Mouse (Mus musculus): Measurements from ENCODE around the gene Sh3gl1. TPM values are rescaled to one million over a fixed set of nuclear protein-coding genes. Genes with fewer than 3 reads are reported as not detected.

The Sh3gl1 gene
- total RNA-seq, 2 experiments from 2014 or later, result 9.9 to 10.6 TPM

Other genes starting within 250 kb of the Sh3gl1 start
- gene Zfp119a, start 157.7 kb downstream of the Sh3gl1 start, total RNA-seq (2021), result 1 to 10 TPM; 3.8 to 4.3 TPM
- gene Zfp959, start 144.5 kb downstream of the Sh3gl1 start, total RNA-seq (2021), result 1 to 10 TPM; 2.1 to 2.7 TPM
- gene Zfp119b, start 87.1 kb downstream of the Sh3gl1 start, total RNA-seq (2021), result 1 to 10 TPM; 2.6 to 2.7 TPM
- gene Ebi3, start 84.0 kb downstream of the Sh3gl1 start, total RNA-seq (2021), result not detected
- gene Yju2, start 77.5 kb downstream of the Sh3gl1 start, total RNA-seq (2021), result 1 to 10 TPM; 7.8 to 8.8 TPM
- gene Shd, start 66.2 kb downstream of the Sh3gl1 start, total RNA-seq (2021), result not detected
- not detected for gene Fsd1, start 50.1 kb downstream of the Sh3gl1 start, total RNA-seq (2021)
- gene Stap2, start 31.1 kb downstream of the Sh3gl1 start, total RNA-seq (2021), result 1 to 10 TPM; 2.5 to 3.0 TPM
- gene Mpnd, start 30.9 kb downstream of the Sh3gl1 start, total RNA-seq (2021), result 10 to 100 TPM; 40.6 to 50.2 TPM
- gene Chaf1a, start 3.8 kb upstream of the Sh3gl1 start, total RNA-seq (2021), result 1 to 10 TPM; 1.3 to 1.4 TPM
- gene Ubxn6, start 38.4 kb upstream of the Sh3gl1 start, total RNA-seq (2021), result 10 to 100 TPM; 47.7 to 50.9 TPM
- 10 to 100 TPM; 20.2 to 26.5 TPM for gene Hdgfl2, start 43.0 kb upstream of the Sh3gl1 start, total RNA-seq (2021)
- 100 to 1,000 TPM; 242 to 290 TPM for gene Plin4, start 73.2 kb upstream of the Sh3gl1 start, total RNA-seq (2021)
- 10 to 100 TPM; 26.5 to 43.5 TPM for gene Plin5, start 81.0 kb upstream of the Sh3gl1 start, total RNA-seq (2021)
- 10 to 100 TPM; 14.9 to 15.7 TPM for gene Lrg1, start 85.4 kb upstream of the Sh3gl1 start, total RNA-seq (2021)
- gene Sema6b, start 103.7 kb upstream of the Sh3gl1 start, total RNA-seq (2021), result 1 to 10 TPM; 2.8 to 2.9 TPM
- under 1 TPM; 0.41 to 0.64 TPM for gene Tnfaip8l1, start 125.8 kb upstream of the Sh3gl1 start, total RNA-seq (2021)
- 10 to 100 TPM; 16.9 to 17.6 TPM for gene Mydgf, start 147.3 kb upstream of the Sh3gl1 start, total RNA-seq (2021)
- gene Dpp9, start 182.3 kb upstream of the Sh3gl1 start, total RNA-seq (2021), result 10 to 100 TPM; 31.6 to 32.2 TPM
- gene Fem1a, start 220.2 kb upstream of the Sh3gl1 start, total RNA-seq (2021), result 100 to 1,000 TPM; 152 TPM
- gene Ticam1, start 240.2 kb upstream of the Sh3gl1 start, total RNA-seq (2021), result 1 to 10 TPM; 2.0 to 3.2 TPM

Data from gastrocnemius, postnatal 36 days (tissue).